Mouse (Mus musculus) midbrain, embryonic 10.5 days (tissue): Measurements from ENCODE around the gene Insc. TPM values are rescaled to one million over a fixed set of nuclear protein-coding genes. Genes with fewer than 3 reads are reported as not detected.
"Not testable (repeated sequence)": the region's sequence is repeated elsewhere in the genome, so short reads cannot be mapped to it uniquely, and the experiment has no call there.

Experiments
- DNase-seq: peaks from one replicate; pipeline ENCODE4 v3.0.0-alpha.2; 2017; ENCODE audit warnings: low spot score
- H3K27ac ChIP-seq: fragments of 300-500 bp; sonication (generic); replicated peaks from 2 replicates; pipeline ENCODE4 v1.5.1; 2016; ENCODE audit warnings: mild to moderate bottlenecking
- H3K27me3 ChIP-seq: fragments of 300-500 bp; sonication (generic); 2 replicates; pipeline ENCODE4 v1.6.1; 2016; ENCODE audit warnings: low read depth, mild to moderate bottlenecking; ENCODE audit not compliant: poor library complexity, severe bottlenecking
- H3K36me3 ChIP-seq: fragments of 300-500 bp; sonication (generic); 2 replicates; pipeline ENCODE4 v1.6.1; 2016; ENCODE audit warnings: mild to moderate bottlenecking, moderate library complexity
- H3K4me1 ChIP-seq: fragments of 300-500 bp; sonication (generic); 2 replicates; pipeline ENCODE4 v1.6.1; 2016
- H3K4me3 ChIP-seq: fragments of 300-500 bp; sonication (generic); 2 replicates; pipeline ENCODE4 v1.5.1; 2016; ENCODE audit warnings: mild to moderate bottlenecking, moderate library complexity
- H3K9me3 ChIP-seq: fragments of 300-500 bp; sonication (generic); replicated peaks from 2 replicates; pipeline ENCODE4 v1.6.1; 2016; ENCODE audit warnings: mild to moderate bottlenecking
- WGBS: fragments of 180-500 bp; shearing (Covaris S2); methylation state at CpG from one replicate; pipeline ENCODE4 v1.1.7; 2016; 5-methylcytosine and 5-hydroxymethylcytosine counted together
- polyA plus RNA-seq: library from polyadenylated mRNA; unstranded; fragments of >200 nt; fragmentation: Nextera tagmentation; extraction: Ambion mirVana; gene quantifications from 2 replicates; pipeline ENCODE4 v1.2.1, GENCODE M21; 2016

The Insc gene
- 2.0 and 2.4 TPM in 2 replicates for polyA plus RNA-seq

DNA sequence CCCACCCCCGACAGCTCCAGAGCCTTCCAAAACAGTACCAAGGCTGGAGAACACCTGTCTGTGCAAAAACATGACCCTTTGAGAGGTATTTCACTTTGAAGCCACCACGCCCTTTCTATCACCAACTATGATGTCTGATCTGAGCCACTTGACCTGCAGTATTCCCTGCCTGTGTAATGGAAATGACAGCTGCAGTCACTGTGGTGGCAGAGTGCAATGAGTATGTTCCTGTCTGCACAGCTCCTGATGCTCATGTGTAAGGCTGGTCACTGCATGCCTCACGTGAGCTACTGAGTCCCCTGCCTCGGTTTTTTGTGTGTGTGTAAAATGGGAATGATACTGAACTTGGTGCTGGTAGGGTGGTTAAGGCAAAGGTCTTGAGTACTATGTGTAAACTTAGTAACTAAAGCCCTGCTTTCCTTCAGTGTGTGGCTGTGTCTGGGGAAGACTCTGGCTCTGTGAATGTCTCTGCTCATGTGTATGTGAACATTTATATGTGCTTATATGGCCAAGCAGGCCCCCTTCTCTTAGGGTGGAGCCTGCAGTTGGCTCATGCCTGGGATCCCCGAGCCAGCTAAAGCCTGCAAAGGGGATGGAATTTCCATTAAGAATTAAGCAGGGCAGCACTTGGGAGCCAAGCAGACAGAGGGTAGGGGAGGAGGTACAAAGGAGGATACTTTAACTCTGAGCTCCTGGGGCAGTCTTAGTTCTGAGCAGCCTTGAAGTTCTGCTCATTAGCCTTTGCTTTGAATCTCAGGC, at the start of gene Insc:
TSS of gene Insc (plus strand) at position 673 of the 759 bp plus-strand sequence.
- Histone ChIP-seq H3K27me3 (peaks cover 27% of the 10 kb centered on the region), H3K4me1 (peaks cover 21% of the 10 kb centered on the region), H3K9me3 (no peaks in the 10 kb centered on the region), H3K27ac (no peak within 1 kb of the TSS), H3K36me3 (no peaks in the 10 kb centered on the region), H3K4me3 (no peak within 1 kb of the TSS)
- WGBS: 79% methylated on average over 5 of the region's 5 CpGs
- DNase-seq: no peak

DNA sequence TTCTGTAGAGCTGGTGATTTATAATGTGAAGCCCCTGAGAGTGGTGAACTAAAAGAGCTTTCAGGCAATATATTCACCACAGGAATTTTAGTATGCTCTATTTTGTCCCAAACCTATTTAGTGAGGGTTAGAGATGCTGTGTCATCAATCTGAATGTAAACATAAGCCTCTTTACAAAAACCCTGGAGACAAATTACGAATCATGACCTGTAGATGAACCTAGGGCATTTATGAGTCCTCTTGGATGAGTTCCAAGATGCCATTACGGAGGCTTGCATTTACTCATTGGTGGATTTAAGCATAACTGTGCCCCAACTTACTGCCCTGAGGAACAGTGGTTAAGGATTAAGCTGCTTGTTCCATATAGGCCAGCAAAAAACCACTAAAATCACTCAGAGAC, 42.6 kb upstream of the Insc start:
- H3K27ac ChIP-seq: no peak overlapping the region
- whole genome bisulfite sequencing: 81% methylated on average over 2 of the region's 2 CpGs
- no peaks in the 10 kb centered on the region for H3K9me3 ChIP-seq
- no peaks in the 10 kb centered on the region for H3K4me1 ChIP-seq
- no peak for DNase-seq
- no peak overlapping the region for H3K4me3 ChIP-seq
- H3K27me3 ChIP-seq: no peaks in the 10 kb centered on the region
- H3K36me3 ChIP-seq: no peaks in the 10 kb centered on the region

DNA sequence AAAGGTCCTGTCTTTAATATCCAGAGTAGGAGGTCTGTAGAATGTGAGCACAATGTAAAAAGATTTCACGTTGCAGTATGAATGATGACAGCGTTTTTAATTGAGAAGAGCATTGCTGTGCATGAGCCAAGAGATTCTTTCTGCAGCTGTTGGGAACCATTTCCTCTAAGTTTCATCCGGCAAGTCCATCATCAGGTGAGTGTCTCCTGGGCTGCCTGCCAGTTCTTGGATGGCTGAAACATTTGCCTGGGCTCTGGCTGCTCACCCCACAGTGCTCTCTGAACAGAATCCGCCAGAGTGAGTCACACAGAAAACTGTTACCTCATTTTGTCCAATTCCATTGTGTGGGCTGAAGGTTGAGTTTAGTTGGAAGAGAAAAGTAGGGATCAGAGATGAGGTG, 36.8 kb upstream of the Insc start:
- 89% methylated on average over 4 of the region's 4 CpGs for WGBS
- DNase-seq: no peak
- Histone ChIP-seq H3K36me3 (no peaks in the 10 kb centered on the region), H3K4me3 (no peak overlapping the region), H3K27me3 (no peaks in the 10 kb centered on the region), H3K4me1 (no peaks in the 10 kb centered on the region), H3K9me3 (no peaks in the 10 kb centered on the region), H3K27ac (no peak overlapping the region)

DNA sequence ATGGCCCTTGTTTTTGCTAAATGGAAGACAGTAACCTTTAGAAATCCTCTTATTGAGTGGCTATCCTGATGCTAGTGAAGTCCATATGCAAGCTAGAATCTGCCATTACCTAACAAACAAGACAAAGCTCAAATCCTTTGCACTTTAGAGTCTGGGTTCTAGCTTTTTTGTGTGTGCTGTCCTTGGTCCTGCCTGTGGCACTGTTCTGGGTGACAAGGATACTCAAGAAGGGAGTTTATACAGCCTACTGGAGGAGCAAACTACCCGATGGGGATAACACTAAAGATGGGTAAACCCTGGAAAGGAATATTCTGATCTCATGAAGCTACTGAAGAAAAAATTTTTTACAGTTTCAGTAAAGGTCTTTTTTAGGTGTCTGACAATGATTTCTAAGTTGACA, 36.1 kb upstream of the Insc start:
- 83% methylated on average over 1 of the region's 1 CpGs for WGBS
- Histone ChIP-seq H3K4me1 (no peaks in the 10 kb centered on the region), H3K36me3 (no peaks in the 10 kb centered on the region), H3K27me3 (no peaks in the 10 kb centered on the region), H3K9me3 (no peaks in the 10 kb centered on the region), H3K27ac (no peak overlapping the region), H3K4me3 (no peak overlapping the region)
- no peak for DNase-seq

DNA sequence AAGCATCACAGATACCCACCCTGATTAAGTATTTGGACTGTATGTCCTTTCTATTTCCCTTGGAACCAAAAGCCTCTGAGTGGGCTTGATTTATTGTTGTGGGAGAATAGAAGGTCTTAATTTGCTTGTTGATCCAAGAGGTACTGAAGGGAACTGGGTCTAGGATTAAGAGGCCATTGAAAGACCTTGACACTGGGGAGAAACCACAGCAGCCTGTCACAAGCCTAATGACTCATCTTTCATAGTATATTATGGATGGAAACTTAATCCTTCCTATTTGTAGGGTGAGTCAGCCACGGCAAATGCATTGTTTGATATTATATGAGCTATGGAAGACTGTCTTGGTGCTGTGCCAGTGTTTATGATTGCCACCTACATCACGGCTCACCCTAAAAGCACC, 33.1 kb upstream of the Insc start:
- Histone ChIP-seq H3K4me1 (no peaks in the 10 kb centered on the region), H3K27ac (no peak overlapping the region), H3K36me3 (no peaks in the 10 kb centered on the region), H3K4me3 (no peak overlapping the region), H3K27me3 (no peaks in the 10 kb centered on the region), H3K9me3 (no peaks in the 10 kb centered on the region)
- 92% methylated on average over 2 of the region's 2 CpGs for WGBS
- DNase-seq: no peak

DNA sequence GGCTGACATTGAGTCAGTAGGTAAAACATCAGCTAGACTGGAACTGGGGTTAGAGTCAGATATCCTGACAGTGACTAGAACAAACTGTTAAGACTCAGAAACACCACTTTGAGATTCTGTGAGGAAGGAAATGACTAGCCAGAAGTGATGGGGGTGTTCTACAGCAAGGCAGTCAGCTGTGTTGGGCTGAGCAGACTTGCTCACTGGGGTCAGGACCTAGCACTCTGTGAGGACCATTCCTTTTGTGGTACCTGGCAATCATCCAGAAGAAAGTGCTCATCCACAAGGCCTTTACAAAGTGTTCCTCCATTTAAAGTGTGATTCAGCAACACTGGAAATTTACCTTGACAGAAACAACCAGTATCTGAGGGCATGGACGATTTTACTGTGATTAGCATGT, 31.0 kb upstream of the Insc start:
- no peak overlapping the region for H3K27ac ChIP-seq
- DNase-seq: no peak
- H3K27me3 ChIP-seq: peaks cover 10% of the 10 kb centered on the region
- 79% methylated on average over 1 of the region's 1 CpGs for WGBS
- no peaks in the 10 kb centered on the region for H3K9me3 ChIP-seq
- H3K4me1 ChIP-seq: peaks cover 1% of the 10 kb centered on the region
- H3K4me3 ChIP-seq: no peak overlapping the region
- H3K36me3 ChIP-seq: no peaks in the 10 kb centered on the region

DNA sequence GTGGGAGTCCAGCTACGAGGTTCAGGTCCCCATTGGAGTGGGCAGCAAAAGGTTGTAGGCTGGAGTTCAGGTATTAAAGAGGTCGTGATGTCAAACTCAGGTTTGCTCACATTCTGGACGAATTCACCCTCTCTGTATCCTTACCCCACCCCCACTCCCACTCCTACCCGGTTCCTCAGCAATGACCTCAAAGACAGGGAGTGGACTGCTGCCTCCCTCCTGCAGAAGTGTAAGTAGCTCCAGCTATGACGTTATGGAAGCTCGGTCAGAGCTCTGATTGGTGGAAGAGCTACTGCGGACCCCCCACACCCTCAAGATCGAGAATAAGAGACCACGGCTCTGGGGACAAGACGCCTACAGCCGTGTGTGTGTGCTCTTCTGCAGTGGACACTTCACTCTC, 25.2 kb upstream of the Insc start, which contains the start of gene Calcb:
TSS of gene Calcb (plus strand) at position 344 of the 400 bp plus-strand sequence.
- Histone ChIP-seq H3K27ac (no peak within 1 kb of the TSS), H3K36me3 (no peaks in the 10 kb centered on the region), H3K9me3 (no peaks in the 10 kb centered on the region), H3K27me3 (peaks cover 48% of the 10 kb centered on the region), H3K4me3 (peak within 1 kb of the TSS; percentile 42), H3K4me1 (peaks cover 26% of the 10 kb centered on the region)
- no peak for DNase-seq
- 4% methylated on average over 11 of the region's 11 CpGs for WGBS

DNA sequence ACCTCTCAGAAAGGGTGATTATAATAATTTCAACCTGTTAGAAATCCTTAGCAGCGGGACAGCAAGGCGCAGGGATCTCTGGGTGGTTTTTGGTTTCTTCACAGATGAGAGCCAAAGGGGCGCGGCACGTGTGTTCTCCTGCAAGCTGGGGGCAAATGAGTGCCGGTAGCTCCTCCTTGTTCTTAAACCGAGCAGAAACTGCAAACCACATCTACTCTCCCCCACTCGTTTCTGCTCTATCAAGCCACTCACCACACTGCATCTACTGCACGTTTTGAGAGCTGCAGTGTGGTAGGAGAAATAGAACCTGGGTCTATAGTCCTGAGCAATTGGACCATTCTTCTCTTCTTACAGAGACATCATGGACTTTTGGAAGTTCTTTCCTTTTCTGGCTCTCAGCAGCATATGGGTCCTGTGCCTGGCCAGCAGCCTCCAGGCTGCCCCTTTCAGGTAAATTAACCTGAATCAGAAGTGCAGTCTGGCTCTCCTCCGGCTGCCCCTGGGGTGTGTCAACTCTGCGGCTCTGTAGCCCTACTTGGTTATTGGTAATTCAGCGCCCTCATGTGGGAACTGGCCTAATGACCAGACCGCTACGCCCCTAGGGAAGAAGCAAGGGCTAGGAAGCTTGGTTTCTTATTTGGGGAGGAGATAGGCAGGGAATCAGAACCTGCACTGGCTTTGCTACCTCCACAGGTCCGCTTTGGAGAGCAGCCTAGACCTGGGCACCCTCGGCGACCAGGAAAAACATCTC, 23.9 kb upstream of the Insc start:
- Histone ChIP-seq H3K9me3 (no peaks in the 10 kb centered on the region), H3K36me3 (no peaks in the 10 kb centered on the region), H3K27ac (no peak overlapping the region), H3K27me3 (peaks cover 48% of the 10 kb centered on the region), H3K4me3 (peak overlapping the region; percentile 42), H3K4me1 (peaks cover 26% of the 10 kb centered on the region)
- peak; percentile 58 for DNase-seq
- WGBS: 2% methylated on average over 17 of the region's 17 CpGs

DNA sequence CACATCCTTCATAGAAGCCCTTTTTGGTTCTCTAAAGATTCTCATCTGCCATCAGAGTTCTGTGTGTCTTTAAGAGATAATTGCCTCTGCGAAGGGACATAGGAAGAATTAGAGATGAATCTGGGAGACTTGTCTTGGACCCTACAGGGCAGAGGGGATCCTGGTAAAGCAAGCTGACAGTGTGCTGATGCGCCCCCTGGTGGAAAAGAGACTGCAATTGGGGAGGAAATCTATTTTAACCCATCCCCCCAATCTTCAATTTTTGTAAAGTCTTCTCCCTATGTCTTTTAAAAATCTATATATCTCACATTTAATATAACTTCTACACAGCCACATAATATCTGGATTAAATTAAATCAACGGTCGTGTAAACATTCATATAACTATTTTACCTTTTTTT, 13.8 kb upstream of the Insc start:
- H3K36me3 ChIP-seq, H3K9me3 ChIP-seq, H3K27me3 ChIP-seq, H3K4me3 ChIP-seq, H3K4me1 ChIP-seq, H3K27ac ChIP-seq, DNase-seq: not testable (repeated sequence)
- WGBS: 61% methylated on average over 4 of the region's 4 CpGs

DNA sequence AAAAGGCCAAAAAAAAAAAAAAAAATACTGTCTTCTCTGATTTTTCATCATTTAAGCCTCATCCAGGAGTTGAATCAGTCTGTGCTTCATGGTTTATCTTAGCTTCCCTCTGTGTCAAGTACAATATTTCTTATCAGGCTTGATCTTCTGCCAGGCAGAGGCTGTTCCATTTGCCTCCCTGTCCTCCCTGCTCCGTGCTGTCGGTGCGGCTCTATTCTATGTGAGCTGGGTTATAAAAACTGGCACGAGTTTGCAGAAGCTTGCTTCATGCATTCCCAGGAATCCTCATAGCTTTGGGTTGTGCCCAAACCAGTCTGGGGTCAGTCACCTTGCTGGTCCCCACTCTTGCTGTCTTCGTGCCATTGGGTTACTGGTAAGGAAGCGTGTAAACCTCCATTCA, 12.3 kb upstream of the Insc start:
- 83% methylated on average over 6 of the region's 6 CpGs for WGBS
- Histone ChIP-seq H3K36me3 (no peaks in the 10 kb centered on the region), H3K27ac (no peak overlapping the region), H3K9me3 (no peaks in the 10 kb centered on the region), H3K4me3 (no peak overlapping the region), H3K27me3 (no peaks in the 10 kb centered on the region), H3K4me1 (0 out of 2 replicates have a peak, but pooled peaks cover 3% of the 10 kb centered on the region)
- DNase-seq: no peak

DNA sequence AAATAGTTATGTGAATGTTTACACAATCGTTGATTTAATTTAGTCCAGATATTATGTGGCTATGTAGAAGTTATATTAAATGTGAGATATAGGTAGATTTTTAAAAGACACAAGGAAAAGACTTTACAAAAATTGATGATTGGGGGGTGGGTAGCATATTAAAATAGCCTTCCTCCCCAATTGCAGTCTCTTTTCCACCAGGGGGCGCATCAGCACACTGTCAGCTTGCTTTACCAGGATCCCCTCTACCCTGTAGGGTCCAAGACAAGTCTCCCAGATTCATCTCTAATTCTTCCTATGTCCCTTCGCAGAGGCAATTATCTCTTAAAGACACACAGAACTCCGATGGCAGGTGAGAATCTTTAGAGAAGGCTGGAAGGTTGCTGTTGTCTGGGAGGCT, 11.8 kb upstream of the Insc start:
- not testable (repeated sequence) for H3K27me3 ChIP-seq, H3K9me3 ChIP-seq, H3K36me3 ChIP-seq, H3K27ac ChIP-seq, H3K4me1 ChIP-seq, DNase-seq, H3K4me3 ChIP-seq
- 39% methylated on average over 4 of the region's 4 CpGs for WGBS

DNA sequence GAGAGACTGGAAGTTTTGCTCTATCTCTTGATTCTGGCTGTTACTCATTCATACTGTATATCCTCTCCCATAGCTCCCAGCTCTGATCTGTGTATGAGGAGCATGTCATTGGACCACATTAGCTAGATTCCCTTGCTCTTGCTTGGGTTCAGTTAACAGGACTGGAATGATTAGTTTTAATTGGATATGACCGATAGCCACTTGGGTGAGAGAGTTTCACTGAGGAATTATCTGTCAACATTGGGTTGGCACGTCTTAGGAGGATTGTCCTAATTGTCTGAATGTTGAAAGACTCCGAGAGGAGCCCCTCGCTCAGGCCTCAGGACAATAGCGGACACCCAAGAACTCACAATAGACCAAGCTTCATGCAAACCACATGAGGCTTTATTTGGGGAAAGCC, 7.2 kb upstream of the Insc start:
- WGBS: 64% methylated on average over 5 of the region's 5 CpGs
- Histone ChIP-seq H3K4me3 (no peak overlapping the region), H3K4me1 (0 out of 2 replicates have a peak, but pooled peaks cover 7% of the 10 kb centered on the region), H3K27me3 (no peaks in the 10 kb centered on the region), H3K27ac (no peak overlapping the region), H3K36me3 (no peaks in the 10 kb centered on the region), H3K9me3 (no peaks in the 10 kb centered on the region)
- no peak for DNase-seq

DNA sequence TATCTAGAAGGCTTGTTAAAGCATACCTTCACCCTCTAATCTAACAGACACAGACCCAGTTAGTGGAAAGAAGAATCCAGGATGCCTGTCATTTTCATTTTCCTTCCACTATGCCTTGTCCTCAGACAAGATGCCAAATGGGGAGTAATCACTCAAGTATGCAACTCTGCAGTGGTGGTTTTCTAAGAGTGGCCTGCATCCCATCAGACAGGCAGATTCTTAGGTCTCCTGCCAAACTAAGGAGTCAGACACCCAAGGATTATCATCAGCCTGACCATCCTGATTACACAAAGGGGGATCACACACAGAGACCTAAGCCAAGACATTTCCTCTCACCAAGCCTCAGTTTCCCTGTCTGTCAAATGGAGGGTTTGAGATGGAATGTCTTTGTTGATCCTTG, 5.3 kb upstream of the Insc start:
- no peaks in the 10 kb centered on the region for H3K27me3 ChIP-seq
- no peak overlapping the region for H3K4me3 ChIP-seq
- no peaks in the 10 kb centered on the region for H3K9me3 ChIP-seq
- DNase-seq: no peak
- H3K4me1 ChIP-seq: 0 out of 2 replicates have a peak, but pooled peaks cover 7% of the 10 kb centered on the region
- no peaks in the 10 kb centered on the region for H3K36me3 ChIP-seq
- no peak overlapping the region for H3K27ac ChIP-seq
